Mouse (Mus musculus) stomach, embryonic 16.5 days (tissue): ENCODE data around the gene Gm5134. TPM values are rescaled to one million over a fixed set of nuclear protein-coding genes. Genes with fewer than 3 reads are reported as not detected.

ENCODE experiments used
- ATAC-seq: fragments of 200-750 bp; cut with Nextera tagmentation; 2 replicates; pipeline ENCODE4 v1.8.0; 2017; ENCODE audit warnings: moderate number of reproducible peaks, moderate TSS enrichment; ENCODE audit not compliant: insufficient read depth, low FRiP score
- H3K27ac ChIP-seq: fragments of 300-500 bp; sonication (generic); 2 replicates; pipeline ENCODE4 v1.5.1; 2014; ENCODE audit warnings: low read length
- H3K27me3 ChIP-seq: fragments of 300-500 bp; sonication (generic); 2 replicates; pipeline ENCODE4 v1.6.1; 2014; ENCODE audit warnings: low read length, control low read depth, mixed read lengths; ENCODE audit not compliant: control insufficient read depth, insufficient read depth
- H3K36me3 ChIP-seq: fragments of 300-500 bp; sonication (generic); 2 replicates; pipeline ENCODE4 v1.6.1; 2014; ENCODE audit warnings: low read length; ENCODE audit not compliant: control insufficient read depth, insufficient read depth
- H3K4me1 ChIP-seq: fragments of 300-500 bp; sonication (generic); 2 replicates; pipeline ENCODE4 v1.6.1; 2014; ENCODE audit warnings: low read length, control low read depth, mixed read lengths; ENCODE audit not compliant: control insufficient read depth, insufficient read depth
- H3K4me2 ChIP-seq: fragments of 300-500 bp; sonication (generic); 2 replicates; pipeline ENCODE4 v1.6.1; 2014; ENCODE audit warnings: low read depth, low read length, mixed read lengths
- H3K4me3 ChIP-seq: fragments of 300-500 bp; sonication (generic); replicated peaks from 2 replicates; pipeline ENCODE4 v1.5.1; 2014; ENCODE audit warnings: mild to moderate bottlenecking, low read length
- H3K9ac ChIP-seq: fragments of 300-500 bp; sonication (generic); 2 replicates; pipeline ENCODE4 v1.6.1; 2014; ENCODE audit warnings: low read length
- H3K9me3 ChIP-seq: fragments of 300-500 bp; sonication (generic); replicated peaks from 2 replicates; pipeline ENCODE4 v1.6.1; 2016; ENCODE audit warnings: low read length, control low read depth; ENCODE audit not compliant: control insufficient read depth
- WGBS: fragments of 180-500 bp; shearing (Covaris S2); extraction: QIAGEN DNeasy Blood & Tissue Kit; methylation state at CpG from one replicate; pipeline ENCODE4 v1.1.7; 2014; 5-methylcytosine and 5-hydroxymethylcytosine counted together
- polyA plus RNA-seq: library from polyadenylated mRNA; unstranded; fragments of >200 nt; fragmentation: Nextera tagmentation; extraction: Ambion mirVana; gene quantifications from 2 replicates; pipeline ENCODE4 v1.2.1, GENCODE M21; 2015

Gm5134 gene
- polyA plus RNA-seq, 1 experiment from 2014 or later = not detected

GRCm38 (mm10) chr10:76001160-76001559 lies 46.8 kb downstream of the Gm5134 start:
- WGBS = 31% methylated on average over 7 of the region's 7 CpGs

GRCm38 (mm10) chr10:76002101-76002521 lies 47.8 kb downstream of the Gm5134 start:
- Histone ChIP-seq H3K4me3 (no peak overlapping the region), H3K9ac (no peak overlapping the region), H3K4me2 (no peak overlapping the region), H3K36me3 (no peaks in the 10 kb centered on the region), H3K9me3 (no peaks in the 10 kb centered on the region), H3K4me1 (no peaks in the 10 kb centered on the region), H3K27me3 (no peaks in the 10 kb centered on the region), H3K27ac (no peak overlapping the region)
- 25% methylated on average over 3 of the region's 3 CpGs for WGBS
- no peak for ATAC-seq

More at GRCm38 (mm10) chr10:76001160-76001559, 46.8 kb downstream of the Gm5134 start:
- H3K9ac ChIP-seq = no peak overlapping the region
- H3K36me3 ChIP-seq = no peaks in the 10 kb centered on the region
- H3K27ac ChIP-seq = no peak overlapping the region
- no peak overlapping the region for H3K4me3 ChIP-seq
- ATAC-seq = no peak
- no peaks in the 10 kb centered on the region for H3K4me1 ChIP-seq
- no peak overlapping the region for H3K4me2 ChIP-seq
- H3K9me3 ChIP-seq = no peaks in the 10 kb centered on the region
- H3K27me3 ChIP-seq = no peaks in the 10 kb centered on the region

GRCm38 (mm10) chr10:76002615-76003014 lies 48.3 kb downstream of the Gm5134 start:
- Histone ChIP-seq H3K4me2 (no peak overlapping the region), H3K4me1 (no peaks in the 10 kb centered on the region), H3K27ac (no peak overlapping the region), H3K9me3 (no peaks in the 10 kb centered on the region), H3K9ac (no peak overlapping the region), H3K27me3 (no peaks in the 10 kb centered on the region), H3K4me3 (no peak overlapping the region), H3K36me3 (no peaks in the 10 kb centered on the region)
- WGBS = 53% methylated on average over 2 of the region's 2 CpGs
- no peak for ATAC-seq

GRCm38 (mm10) chr10:76003221-76003620 lies 48.9 kb downstream of the Gm5134 start:
- WGBS = 88% methylated on average over 2 of the region's 2 CpGs
- Histone ChIP-seq H3K4me3 (no peak overlapping the region), H3K27ac (no peak overlapping the region), H3K4me1 (no peaks in the 10 kb centered on the region), H3K36me3 (no peaks in the 10 kb centered on the region), H3K9me3 (no peaks in the 10 kb centered on the region), H3K27me3 (no peaks in the 10 kb centered on the region), H3K9ac (no peak overlapping the region), H3K4me2 (no peak overlapping the region)
- ATAC-seq = no peak

- no peak overlapping the region for H3K4me3 ChIP-seq
- 86% methylated on average over 6 of the region's 6 CpGs for WGBS
- no peaks in the 10 kb centered on the region for H3K36me3 ChIP-seq
- no peak overlapping the region for H3K9ac ChIP-seq
- H3K27ac ChIP-seq = no peak overlapping the region
- no peaks in the 10 kb centered on the region for H3K9me3 ChIP-seq
- H3K4me2 ChIP-seq = no peak overlapping the region
- ATAC-seq = no peak
- no peaks in the 10 kb centered on the region for H3K4me1 ChIP-seq
- no peaks in the 10 kb centered on the region for H3K27me3 ChIP-seq
Measured at GRCm38 (mm10) chr10:76006385-76006784, 52.1 kb downstream of the Gm5134 start.

- no peak overlapping the region for H3K4me2 ChIP-seq
- H3K9me3 ChIP-seq = no peaks in the 10 kb centered on the region
- no peaks in the 10 kb centered on the region for H3K36me3 ChIP-seq
- no peak overlapping the region for H3K9ac ChIP-seq
- no peaks in the 10 kb centered on the region for H3K4me1 ChIP-seq
- H3K27me3 ChIP-seq = no peaks in the 10 kb centered on the region
- H3K4me3 ChIP-seq = no peak overlapping the region
- 81% methylated on average over 3 of the region's 3 CpGs for WGBS
- no peak for ATAC-seq
- H3K27ac ChIP-seq = no peak overlapping the region
Measured at GRCm38 (mm10) chr10:76009812-76010211, 55.5 kb downstream of the Gm5134 start.

- WGBS = 71% methylated on average over 6 of the region's 6 CpGs
- H3K27ac ChIP-seq = no peak overlapping the region
- H3K4me3 ChIP-seq = no peak overlapping the region
Measured at GRCm38 (mm10) chr10:76012922-76013321, 58.6 kb downstream of the Gm5134 start.

GRCm38 (mm10) chr10:76016886-76017285 lies 62.6 kb downstream of the Gm5134 start:
- H3K4me1 ChIP-seq = no peaks in the 10 kb centered on the region
- WGBS = 86% methylated on average over 3 of the region's 3 CpGs
- H3K27me3 ChIP-seq = no peaks in the 10 kb centered on the region
- no peak for ATAC-seq
- H3K4me3 ChIP-seq = no peak overlapping the region
- H3K9me3 ChIP-seq = no peaks in the 10 kb centered on the region
- H3K27ac ChIP-seq = no peak overlapping the region
- no peak overlapping the region for H3K4me2 ChIP-seq
- H3K9ac ChIP-seq = no peak overlapping the region
- no peaks in the 10 kb centered on the region for H3K36me3 ChIP-seq

More at GRCm38 (mm10) chr10:76012922-76013321, 58.6 kb downstream of the Gm5134 start:
- Histone ChIP-seq H3K36me3 (no peaks in the 10 kb centered on the region), H3K4me1 (no peaks in the 10 kb centered on the region), H3K4me2 (no peak overlapping the region), H3K9ac (no peak overlapping the region), H3K27me3 (no peaks in the 10 kb centered on the region), H3K9me3 (no peaks in the 10 kb centered on the region)
- ATAC-seq = no peak

- no peaks in the 10 kb centered on the region for H3K4me1 ChIP-seq
- no peaks in the 10 kb centered on the region for H3K36me3 ChIP-seq
- WGBS = 31% methylated on average over 3 of the region's 3 CpGs
- H3K4me3 ChIP-seq = no peak overlapping the region
- no peaks in the 10 kb centered on the region for H3K27me3 ChIP-seq
- ATAC-seq = no peak
- no peak overlapping the region for H3K27ac ChIP-seq
- no peak overlapping the region for H3K4me2 ChIP-seq
- no peaks in the 10 kb centered on the region for H3K9me3 ChIP-seq
- H3K9ac ChIP-seq = no peak overlapping the region
Measured at GRCm38 (mm10) chr10:76021728-76022127, 67.4 kb downstream of the Gm5134 start.

GRCm38 (mm10) chr10:76023921-76024320 lies 69.6 kb downstream of the Gm5134 start:
- WGBS = 85% methylated on average over 6 of the region's 6 CpGs
- Histone ChIP-seq H3K27ac (no peak overlapping the region), H3K4me1 (no peaks in the 10 kb centered on the region), H3K9ac (no peak overlapping the region), H3K36me3 (no peaks in the 10 kb centered on the region), H3K9me3 (no peaks in the 10 kb centered on the region), H3K4me3 (no peak overlapping the region), H3K4me2 (no peak overlapping the region), H3K27me3 (no peaks in the 10 kb centered on the region)
- no peak for ATAC-seq
